Mouse (Mus musculus): ENCODE results near the gene Apof.
A peak's percentile ranks its signal among the peaks of the same experiment; 100 is the strongest.

The Apof gene

DNA sequence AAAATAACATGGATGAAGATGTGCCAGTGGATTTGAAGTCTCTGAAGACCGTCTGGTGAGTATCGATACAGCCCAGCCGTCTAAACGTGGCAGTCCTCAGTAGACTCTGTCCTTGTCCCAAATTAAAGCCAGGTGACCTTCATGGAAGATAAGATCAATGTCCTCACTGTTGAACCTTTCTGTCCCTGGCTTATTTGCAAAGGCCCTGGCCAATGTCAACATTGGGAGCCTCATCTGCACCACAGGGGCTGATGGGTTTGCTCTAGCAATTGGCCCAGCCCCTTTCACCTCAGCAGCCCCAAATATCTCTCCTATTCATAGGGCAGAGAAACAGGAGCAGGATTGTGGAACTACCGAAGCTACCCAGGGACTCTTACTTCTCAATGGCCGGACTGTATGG is at the start of gene Apof:
TSS of gene Apof (plus strand) at position 301 of the 400 bp plus-strand sequence.
- DNase-seq, result no peak

DNA sequence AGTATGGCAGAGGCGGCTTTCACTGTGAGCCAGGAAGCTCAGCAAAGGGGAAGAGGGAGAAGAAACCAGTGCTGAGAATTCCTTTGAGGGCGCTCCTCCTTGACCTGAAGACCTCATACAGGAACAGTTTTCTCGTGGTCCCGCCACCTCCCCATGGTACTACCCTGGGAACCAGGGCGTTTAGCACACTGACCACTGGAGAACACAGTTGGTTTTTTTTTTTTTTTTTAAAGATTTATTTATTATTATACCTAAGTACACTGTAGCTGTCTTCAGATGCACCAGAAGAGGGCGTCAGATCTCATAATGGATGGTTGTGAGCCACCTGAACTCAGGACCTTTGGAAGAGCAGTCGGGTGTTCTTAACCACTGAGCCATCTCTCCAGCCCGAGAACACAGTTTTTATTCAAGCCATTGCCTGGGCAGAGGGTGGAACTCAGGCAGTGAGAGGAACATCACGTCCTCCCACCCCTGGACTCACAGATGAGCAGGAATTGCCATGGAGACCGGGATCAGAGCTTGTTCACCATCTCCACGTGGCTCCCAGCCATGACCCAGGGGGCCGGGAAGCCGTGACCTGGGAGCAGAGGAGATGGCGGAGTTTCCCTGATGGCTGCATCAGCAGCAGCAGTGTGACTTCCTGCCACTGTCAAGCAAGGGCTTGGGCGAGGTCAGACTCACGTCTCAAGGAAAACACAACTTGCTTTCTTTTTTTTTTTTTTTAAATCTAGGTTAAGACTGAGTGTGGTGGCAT is 46.8 kb upstream of the Apof start:
- no peak for DNase-seq

DNA sequence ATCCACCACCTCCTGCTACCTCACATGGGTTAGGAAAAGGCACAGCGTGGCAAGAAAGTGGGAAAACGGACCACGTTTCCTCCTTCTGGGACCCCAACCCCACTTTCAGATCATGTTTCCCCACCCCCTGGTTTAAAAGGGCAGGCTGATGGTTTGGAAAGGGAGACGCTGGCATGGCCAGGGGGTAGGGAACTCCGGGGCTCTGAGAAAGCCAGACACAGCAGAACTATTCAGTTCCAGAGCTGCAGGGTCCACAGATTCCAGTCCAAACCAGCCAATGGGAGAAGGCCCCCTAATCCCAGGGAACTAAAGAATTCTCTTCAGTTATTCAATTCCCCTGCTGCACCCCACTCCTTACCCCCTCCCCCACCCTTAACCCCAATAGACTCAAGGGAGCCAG is 43.4 kb upstream of the Apof start:
- DNase-seq, result no peak

DNA sequence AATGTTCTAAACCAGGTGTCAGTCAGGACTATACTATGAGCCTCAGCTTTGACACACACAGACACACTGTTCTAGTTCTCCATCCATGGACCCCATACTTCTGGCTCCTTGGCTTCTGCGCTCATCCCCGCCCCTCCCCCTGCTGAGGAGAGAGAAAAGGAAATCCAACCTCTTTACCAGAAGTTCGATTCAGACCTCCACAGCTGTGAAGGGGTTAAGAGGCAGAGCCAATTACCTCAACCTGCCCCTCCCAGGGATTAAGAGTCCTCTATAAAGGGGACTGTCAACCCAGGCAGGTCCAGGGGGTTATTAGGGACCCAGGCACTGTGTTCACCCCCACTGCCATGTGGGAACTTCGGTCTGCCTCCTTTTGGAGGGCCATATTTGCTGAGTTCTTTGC is 42.9 kb upstream of the Apof start, which contains the start of gene Mip:
TSS of gene Mip (plus strand) at position 301 of the 400 bp plus-strand sequence.
- DNase-seq, result no peak

GRCm38 (mm10) chr10:128227592-128227991 is 40.9 kb upstream of the Apof start:
- no peak for DNase-seq

DNA sequence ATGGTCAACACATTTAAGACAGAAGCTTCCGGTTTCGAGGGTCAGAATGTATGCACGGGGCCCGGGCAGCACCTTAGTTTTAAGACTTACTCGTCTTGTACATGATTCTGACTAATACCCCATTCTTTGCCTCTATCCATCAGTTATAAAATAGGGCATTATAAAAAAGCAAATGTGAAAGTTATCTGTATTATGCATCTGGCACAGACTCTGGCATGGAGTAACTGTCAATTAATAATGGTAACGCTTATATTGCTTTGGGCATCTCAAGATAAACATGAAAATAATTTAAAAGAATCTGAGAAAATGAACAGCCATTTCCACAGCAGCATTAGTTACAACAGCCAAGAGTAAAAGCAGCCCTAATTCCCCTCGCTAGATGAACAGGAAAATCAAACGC is 40.5 kb upstream of the Apof start:
- DNase-seq, result no peak

- no peak for DNase-seq
Measured at GRCm38 (mm10) chr10:128230582-128230981, 37.9 kb upstream of the Apof start.

- DNase-seq, result no peak
Measured at GRCm38 (mm10) chr10:128231146-128231545, 37.3 kb upstream of the Apof start.

DNA sequence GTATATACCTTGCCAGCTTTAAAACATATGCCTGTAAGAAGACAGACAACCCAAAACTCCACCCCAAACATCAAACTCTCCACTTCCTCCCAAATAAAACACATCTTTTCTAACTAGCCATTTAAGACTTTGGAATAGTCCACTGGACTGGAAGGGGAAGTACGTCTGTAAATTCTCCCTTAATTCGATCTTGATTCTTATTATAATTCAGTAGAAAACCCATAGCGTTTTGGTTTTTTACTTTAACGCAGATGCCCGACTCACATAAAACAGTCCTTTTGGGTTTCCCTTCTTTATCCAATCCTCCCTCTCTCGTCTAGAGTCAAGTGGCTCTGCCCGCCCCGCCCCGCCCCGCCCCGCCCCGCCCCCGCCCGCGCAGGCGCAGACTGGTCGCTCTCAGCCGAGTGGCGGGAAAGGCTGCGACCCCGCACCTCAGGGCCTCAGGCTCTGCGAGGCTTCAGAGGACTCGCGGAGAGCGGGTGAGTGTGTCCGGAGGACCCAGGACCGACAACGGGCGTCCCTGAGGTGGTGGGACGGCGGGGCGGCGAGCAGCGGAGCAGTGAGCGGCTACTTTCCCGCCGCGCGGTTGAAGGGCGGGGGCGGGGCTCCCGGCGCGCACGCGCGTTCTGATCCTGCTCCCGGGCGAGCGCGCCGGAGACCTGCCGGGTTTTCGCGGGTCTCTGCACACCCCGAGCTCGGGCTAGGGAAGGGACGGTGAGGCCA is 36.6 kb upstream of the Apof start, which contains the start of gene Timeless:
TSS of gene Timeless (plus strand) at position 369 of the 723 bp plus-strand sequence.
- peak; percentile 94 to 96 for DNase-seq

DNA sequence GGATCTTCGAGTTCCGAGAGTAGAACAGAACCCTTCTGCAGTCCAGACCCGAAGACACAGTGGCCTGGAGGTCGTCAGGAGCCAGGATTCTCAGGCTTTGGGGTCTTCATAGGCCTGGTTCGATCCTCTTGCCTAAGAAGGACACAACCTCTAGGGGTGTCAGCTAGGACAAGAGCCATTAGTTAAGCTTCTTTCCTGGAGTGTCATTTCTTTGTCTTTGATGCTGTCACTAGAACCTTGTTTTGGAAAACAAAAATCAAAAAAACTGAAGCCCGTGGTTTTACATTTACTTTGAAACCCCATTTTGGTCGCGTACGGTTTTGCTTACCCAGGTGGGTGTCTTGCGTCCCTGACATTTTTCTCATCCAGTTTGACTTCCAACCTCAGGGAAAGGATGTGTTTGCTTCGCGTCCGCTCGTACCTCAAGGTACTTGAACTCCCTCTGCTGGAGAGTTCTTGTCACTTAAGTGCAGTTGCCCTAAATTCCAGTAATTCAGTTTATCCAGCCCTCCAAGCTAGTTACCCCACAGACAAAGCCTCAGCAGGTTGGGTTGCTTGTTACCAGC is 36.0 kb upstream of the Apof start:
- peak; percentile 61 to 63 for DNase-seq

- DNase-seq, result no peak
Measured at GRCm38 (mm10) chr10:128236321-128236720, 32.1 kb upstream of the Apof start.

DNA sequence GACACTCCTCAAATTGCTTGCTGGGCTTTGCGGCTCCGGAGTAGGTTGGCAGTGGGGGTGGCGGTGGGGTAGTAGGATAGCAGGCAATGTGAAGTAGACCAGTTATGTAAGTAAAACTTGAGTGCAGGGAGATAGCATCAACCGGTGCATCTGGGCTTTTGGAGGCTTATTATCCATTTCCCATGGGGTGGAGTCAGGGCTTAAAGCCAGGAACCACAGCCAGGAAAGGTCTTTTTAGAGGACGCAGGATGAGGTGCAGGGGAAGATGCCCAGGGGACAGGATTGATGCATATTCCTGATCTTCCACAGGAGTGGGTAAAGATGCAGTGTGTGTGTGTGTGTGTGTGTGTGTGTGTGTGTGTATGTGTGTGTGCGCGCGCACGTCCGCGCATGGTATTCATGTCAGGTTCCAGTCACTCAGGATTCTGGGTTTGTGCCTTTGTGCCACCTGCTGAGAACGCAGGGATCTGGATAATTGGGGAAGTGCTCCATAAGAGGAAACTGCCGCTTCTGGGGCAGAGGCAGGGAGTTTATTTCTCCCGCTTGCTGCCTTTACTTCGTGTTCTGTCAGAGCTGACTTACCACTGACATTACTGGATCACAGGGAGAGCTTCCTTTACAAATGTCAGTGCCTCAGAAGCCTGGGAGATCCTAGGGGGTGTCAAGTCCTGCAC is 30.5 kb upstream of the Apof start:
- no peak for DNase-seq

DNA sequence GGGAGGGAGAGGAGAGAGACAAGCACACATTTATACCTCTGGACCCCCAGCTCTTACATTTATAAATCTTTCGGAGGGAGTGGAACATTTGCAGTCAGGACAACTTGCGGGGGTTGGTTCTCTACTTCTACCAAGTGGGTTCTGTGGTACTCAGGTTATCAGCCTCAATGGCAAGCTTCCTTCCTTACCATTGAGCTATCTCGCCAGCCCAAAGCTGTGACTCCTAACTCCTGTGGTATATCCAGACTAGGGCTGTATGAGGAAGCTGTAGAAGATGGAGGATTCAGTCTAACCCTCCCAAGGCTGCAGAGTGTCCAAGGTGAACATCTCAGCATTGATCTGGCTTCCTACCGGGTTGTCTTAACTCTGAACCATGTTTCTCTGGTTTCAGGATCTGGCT is 29.3 kb upstream of the Apof start:
- no peak for DNase-seq

- DNase-seq, result no peak
Measured at GRCm38 (mm10) chr10:128240131-128240530, 28.3 kb upstream of the Apof start.

- DNase-seq, result no peak
Measured at GRCm38 (mm10) chr10:128243252-128243651, 25.2 kb upstream of the Apof start.

GRCm38 (mm10) chr10:128244121-128244520 is 24.4 kb upstream of the Apof start:
- DNase-seq, result no peak

DNA sequence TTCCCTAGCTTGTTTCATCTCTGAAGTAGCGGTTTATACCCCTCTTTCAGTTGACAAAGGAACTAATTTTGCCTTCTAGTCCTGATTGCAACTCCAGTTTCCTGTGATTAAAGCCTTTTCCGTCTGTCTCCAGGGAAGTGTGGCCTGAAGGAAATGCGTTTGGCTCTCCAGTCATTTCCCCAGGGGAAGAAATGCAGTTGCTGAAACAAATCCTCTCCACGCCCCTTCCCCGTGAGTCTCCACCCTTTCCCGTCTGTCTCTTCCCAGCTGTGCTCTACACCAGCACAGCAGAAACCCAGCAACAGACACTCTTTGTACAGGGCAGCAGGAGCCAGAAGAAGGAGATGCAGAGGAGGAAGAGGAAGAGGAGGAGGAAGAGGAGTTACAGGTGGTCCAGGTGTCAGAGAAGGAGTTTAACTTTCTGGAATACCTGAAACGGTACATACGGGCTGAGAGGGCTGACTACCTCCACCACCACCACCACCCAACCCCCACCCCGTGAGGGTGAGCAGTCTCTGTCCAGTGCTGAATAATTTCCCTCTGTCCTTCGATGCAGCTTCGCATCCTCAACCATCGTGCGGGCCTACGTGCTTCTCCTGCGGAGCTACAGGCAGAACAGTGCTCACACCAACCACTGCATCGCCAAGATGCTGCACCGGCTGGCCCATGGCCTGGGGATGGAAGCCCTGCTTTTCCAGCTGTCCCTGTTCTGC is 21.3 kb upstream of the Apof start:
- no peak for DNase-seq

DNA sequence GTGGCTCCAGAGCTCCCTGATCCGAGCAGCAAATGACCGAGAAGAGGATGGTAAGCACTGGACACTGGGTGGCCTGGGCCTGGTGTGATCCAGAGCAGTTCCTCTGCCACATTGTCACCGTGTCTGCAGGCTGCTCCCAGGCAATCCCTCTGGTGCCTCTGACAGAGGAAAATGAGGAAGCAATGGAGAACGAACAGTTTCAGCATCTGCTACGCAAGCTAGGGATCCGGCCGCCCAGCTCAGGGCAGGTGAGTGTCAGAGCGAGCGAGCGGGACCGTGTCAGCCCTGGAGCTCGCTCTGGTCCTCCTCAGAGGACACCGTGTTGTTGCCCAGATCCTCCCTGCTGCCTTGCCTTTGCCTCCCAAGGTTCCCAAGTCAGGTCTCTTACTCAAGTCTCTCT is 17.9 kb upstream of the Apof start:
- no peak for DNase-seq

GRCm38 (mm10) chr10:128253677-128254255 is 14.7 kb upstream of the Apof start, which contains the start of gene Apon:
TSS of gene Apon (plus strand) at chr10:128254096.
- no peak for DNase-seq

GRCm38 (mm10) chr10:128255925-128256324 is 12.5 kb upstream of the Apof start:
- no peak for DNase-seq

- no peak for DNase-seq
Measured at GRCm38 (mm10) chr10:128256328-128256727, 12.1 kb upstream of the Apof start.

GRCm38 (mm10) chr10:128258953-128259352 is 9.5 kb upstream of the Apof start:
- DNase-seq, result peak; percentile 60 to 61

Measured in B cell, adult 2 months (primary cell).